Mouse (Mus musculus): Measurements from ENCODE around the gene Slc34a3. TPM values are rescaled to one million over a fixed set of nuclear protein-coding genes. Genes with fewer than 3 reads are reported as not detected.

Slc34a3 gene
- polyA plus RNA-seq (2011; ENCODE audit: insufficient read depth, insufficient read length, low replicate concordance, missing spikeins): not detected in 2 replicates

GRCm38 (mm10) chr2:25234050-25234449 is at the start of gene Slc34a3:
TSS of gene Slc34a3 (minus strand) at chr2:25234364.
- no peak within 1 kb of the TSS for H3K4me3 ChIP-seq (replicated peaks; ENCODE audit: control insufficient read depth, low read depth, low read length)
- H3K4me1 ChIP-seq (ENCODE audit: control insufficient read depth, insufficient read depth, low read length): no peaks in the 10 kb centered on the region; the same call in 1 of the 2 replicates
- WGBS: 51% methylated on average over 3 of the region's 3 CpGs
- H3K27ac ChIP-seq (ENCODE audit: control insufficient read depth, insufficient read depth, low read depth, low read length, poor library complexity): no peak within 1 kb of the TSS
- TF ChIP-seq CTCF (IDR thresholded peaks at IDR 0.05; ENCODE audit: control insufficient read depth, insufficient read depth, low read length): no peak
- no peak for TF ChIP-seq POLR2A (IDR thresholded peaks at IDR 0.05; ENCODE audit: borderline replicate concordance, control insufficient read depth, low read depth, low read length)

GRCm38 (mm10) chr2:25278928-25279882 is 45.0 kb upstream of the Slc34a3 start:
- no peak for TF ChIP-seq POLR2A (IDR thresholded peaks at IDR 0.05; ENCODE audit: borderline replicate concordance, control insufficient read depth, low read depth, low read length)
- TF ChIP-seq CTCF (IDR thresholded peaks at IDR 0.05; ENCODE audit: control insufficient read depth, insufficient read depth, low read length): peak; percentile 77
- 64% methylated on average over 13 of the region's 13 CpGs for WGBS
- no peak overlapping the region for H3K4me3 ChIP-seq (replicated peaks; ENCODE audit: control insufficient read depth, low read depth, low read length)
- no peak overlapping the region for H3K27ac ChIP-seq (ENCODE audit: control insufficient read depth, insufficient read depth, low read depth, low read length, poor library complexity)
- H3K4me1 ChIP-seq (ENCODE audit: control insufficient read depth, insufficient read depth, low read length): no peaks in the 10 kb centered on the region

- peaks cover 5% of the 10 kb centered on the region for H3K4me1 ChIP-seq (ENCODE audit: control insufficient read depth, insufficient read depth, low read length)
- peak overlapping the region; percentile 93 for H3K4me3 ChIP-seq (replicated peaks; ENCODE audit: control insufficient read depth, low read depth, low read length)
- no peak overlapping the region for H3K27ac ChIP-seq (ENCODE audit: control insufficient read depth, insufficient read depth, low read depth, low read length, poor library complexity)
- 36% methylated on average over 16 of the region's 16 CpGs for WGBS
- no peak for TF ChIP-seq POLR2A (IDR thresholded peaks at IDR 0.05; ENCODE audit: borderline replicate concordance, control insufficient read depth, low read depth, low read length)
- no peak for TF ChIP-seq CTCF (IDR thresholded peaks at IDR 0.05; ENCODE audit: control insufficient read depth, insufficient read depth, low read length)
Measured at GRCm38 (mm10) chr2:25273010-25273409, 38.8 kb upstream of the Slc34a3 start.

- Histone ChIP-seq H3K27ac (ENCODE audit: control insufficient read depth, insufficient read depth, low read depth, low read length, poor library complexity) (peak overlapping the region; percentile 14), H3K4me3 (replicated peaks; ENCODE audit: control insufficient read depth, low read depth, low read length) (peak overlapping the region; percentile 93), H3K4me1 (ENCODE audit: control insufficient read depth, insufficient read depth, low read length) (peaks cover 5% of the 10 kb centered on the region)
- TF ChIP-seq CTCF (IDR thresholded peaks at IDR 0.05; ENCODE audit: control insufficient read depth, insufficient read depth, low read length): no peak
- no peak for TF ChIP-seq POLR2A (IDR thresholded peaks at IDR 0.05; ENCODE audit: borderline replicate concordance, control insufficient read depth, low read depth, low read length)
- WGBS: under 1% methylated on average over 29 of the region's 29 CpGs
Measured at GRCm38 (mm10) chr2:25272515-25272914, 38.4 kb upstream of the Slc34a3 start.

GRCm38 (mm10) chr2:25271827-25272511 is 37.8 kb upstream of the Slc34a3 start, which contains the start of the genes Ssna1 and Anapc2:
TSS of gene Ssna1 (minus strand) at chr2:25272438.
TSS of gene Anapc2 (plus strand) at chr2:25272478.
- Histone ChIP-seq H3K4me1 (ENCODE audit: control insufficient read depth, insufficient read depth, low read length) (peaks cover 5% of the 10 kb centered on the region), H3K27ac (ENCODE audit: control insufficient read depth, insufficient read depth, low read depth, low read length, poor library complexity) (peak within 1 kb of the TSS; percentile 85), H3K4me3 (replicated peaks; ENCODE audit: control insufficient read depth, low read depth, low read length) (peak within 1 kb of the TSS; percentile 93)
- peak; percentile 38; the same call in 1 of the 2 replicates for TF ChIP-seq CTCF (IDR thresholded peaks at IDR 0.05; ENCODE audit: control insufficient read depth, insufficient read depth, low read length)
- TF ChIP-seq POLR2A (IDR thresholded peaks at IDR 0.05; ENCODE audit: borderline replicate concordance, control insufficient read depth, low read depth, low read length): peak; percentile 97
- WGBS: under 1% methylated on average over 55 of the region's 55 CpGs

- no peak overlapping the region for H3K27ac ChIP-seq (ENCODE audit: control insufficient read depth, insufficient read depth, low read depth, low read length, poor library complexity)
- TF ChIP-seq POLR2A (IDR thresholded peaks at IDR 0.05; ENCODE audit: borderline replicate concordance, control insufficient read depth, low read depth, low read length) (no peak), CTCF (IDR thresholded peaks at IDR 0.05; ENCODE audit: control insufficient read depth, insufficient read depth, low read length) (no peak)
- H3K4me3 ChIP-seq (replicated peaks; ENCODE audit: control insufficient read depth, low read depth, low read length): no peak overlapping the region
- WGBS: 82% methylated on average over 4 of the region's 4 CpGs
- peaks cover 5% of the 10 kb centered on the region for H3K4me1 ChIP-seq (ENCODE audit: control insufficient read depth, insufficient read depth, low read length)
Measured at GRCm38 (mm10) chr2:25267746-25268309, 33.7 kb upstream of the Slc34a3 start.

GRCm38 (mm10) chr2:25267241-25267640 is 33.1 kb upstream of the Slc34a3 start:
- TF ChIP-seq CTCF (IDR thresholded peaks at IDR 0.05; ENCODE audit: control insufficient read depth, insufficient read depth, low read length): no peak
- TF ChIP-seq POLR2A (IDR thresholded peaks at IDR 0.05; ENCODE audit: borderline replicate concordance, control insufficient read depth, low read depth, low read length): no peak
- H3K27ac ChIP-seq (ENCODE audit: control insufficient read depth, insufficient read depth, low read depth, low read length, poor library complexity): no peak overlapping the region
- peaks cover 5% of the 10 kb centered on the region for H3K4me1 ChIP-seq (ENCODE audit: control insufficient read depth, insufficient read depth, low read length)
- H3K4me3 ChIP-seq (replicated peaks; ENCODE audit: control insufficient read depth, low read depth, low read length): no peak overlapping the region

Measured in bone marrow, adult 2 months (tissue).